Mouse (Mus musculus) myocyte (in vitro differentiated cells): ENCODE measurements around the gene Tex26.

Source experiments
- E2F4 ChIP-seq: IDR thresholded peaks from one replicate; pipeline ENCODE4 v1.6.1; 2011; ENCODE audit warnings: mild to moderate bottlenecking, control low read depth, moderate library complexity; ENCODE audit not compliant: insufficient read depth
- MYOD1 ChIP-seq, 3 experiments: IDR thresholded peaks; one replicate each; pipeline ENCODE4 v1.6.1; 2011; ENCODE audit warnings: control low read depth in 2 of 3, low read depth in 2 of 3, mild to moderate bottlenecking in 2 of 3, moderate library complexity in 1 of 3; ENCODE audit not compliant: insufficient read length in 2 of 3, control insufficient read depth in 1 of 3
- MYOG ChIP-seq, 3 experiments: IDR thresholded peaks; one replicate each; pipeline ENCODE4 v1.6.1; 2011; ENCODE audit warnings: control low read depth in 2 of 3, low read depth in 2 of 3, mild to moderate bottlenecking in 2 of 3; ENCODE audit not compliant: insufficient read length in 2 of 3, control insufficient read depth in 1 of 3, insufficient read depth in 1 of 3
- POLR2A ChIP-seq: IDR thresholded peaks from one replicate; pipeline ENCODE4 v1.6.1; 2011; ENCODE audit warnings: low read depth, mild to moderate bottlenecking, control low read depth, moderate library complexity; ENCODE audit not compliant: insufficient read length
- POLR2AphosphoS2 ChIP-seq: IDR thresholded peaks from one replicate; pipeline ENCODE4 v1.6.1; 2011; ENCODE audit warnings: low read depth, control low read depth; ENCODE audit not compliant: insufficient read length
- TCF12 ChIP-seq: IDR thresholded peaks from one replicate; pipeline ENCODE4 v1.6.1; 2011; ENCODE audit warnings: mild to moderate bottlenecking, control low read depth; ENCODE audit not compliant: poor library complexity, insufficient read depth, severe bottlenecking
- TCF3 ChIP-seq: IDR thresholded peaks from one replicate; pipeline ENCODE4 v1.6.1; 2011; ENCODE audit warnings: low read depth, control low read depth; ENCODE audit not compliant: insufficient read length

GRCm38 (mm10) chr5:149499936-149500335, 60.5 kb downstream of the Tex26 start:
- no peak for TF ChIP-seq POLR2A
- TF ChIP-seq MYOD1 (IDR thresholded peaks at IDR 0.05; ENCODE audit: control insufficient read depth in 1 of 3, insufficient read length in 2 of 3, low read depth in 2 of 3) = no peak
- TF ChIP-seq POLR2AphosphoS2 = no peak
- no peak for TF ChIP-seq E2F4
- TF ChIP-seq TCF3 = no peak
- TF ChIP-seq TCF12 = no peak
- no peak for TF ChIP-seq MYOG (IDR thresholded peaks at IDR 0.05; ENCODE audit: control insufficient read depth in 1 of 3, insufficient read depth in 1 of 3, insufficient read length in 2 of 3, low read depth in 2 of 3)
